Mouse (Mus musculus): Measurements from ENCODE around the gene Cops6.
A peak's percentile ranks its signal among the peaks of the same experiment; 100 is the strongest.

Cops6 gene

DNA sequence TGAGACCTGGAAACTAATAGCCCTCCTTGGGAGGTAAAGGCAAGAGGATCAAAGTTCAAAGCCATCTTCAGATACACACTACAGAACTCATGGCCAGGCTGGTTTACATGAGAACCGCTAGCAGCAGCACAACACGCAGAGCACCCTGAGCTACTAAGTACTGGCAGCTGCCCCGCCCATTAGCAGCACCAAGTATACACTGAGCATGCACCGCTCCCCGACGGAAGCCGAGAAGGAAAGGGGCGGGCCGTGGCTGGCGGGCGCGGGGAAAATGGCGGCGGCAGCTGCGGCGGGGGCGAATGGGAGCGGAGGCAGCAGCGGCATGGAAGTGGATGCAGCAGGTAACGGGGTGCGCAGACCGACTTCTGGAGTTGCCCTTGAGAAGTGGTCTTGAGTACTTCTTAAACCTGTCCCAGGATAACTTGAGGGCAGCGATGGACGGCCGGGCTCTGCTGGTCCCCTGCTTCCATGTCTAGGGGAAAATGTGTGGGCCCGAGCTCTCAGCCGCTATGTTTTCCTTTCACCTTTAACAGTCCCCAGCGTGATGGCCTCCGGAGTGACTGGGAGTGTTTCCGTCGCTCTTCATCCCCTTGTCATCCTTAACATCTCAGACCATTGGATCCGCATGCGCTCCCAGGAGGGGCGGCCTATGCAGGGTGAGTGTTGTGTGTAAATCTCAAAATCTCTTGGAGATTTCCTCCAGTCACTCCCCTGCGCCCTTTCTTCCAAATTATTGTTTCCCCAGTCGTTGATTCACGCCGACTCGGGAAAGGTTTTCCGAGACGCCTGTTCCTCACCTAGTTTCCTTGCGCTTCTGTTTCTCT lies at the start of gene Cops6:
Cops6 (plus strand) TSS at position 230 of the 824 bp plus-strand sequence.
- no peak for TF ChIP-seq GATA4 (IDR thresholded peaks at IDR 0.05; ENCODE audit: insufficient replicate concordance, low read length)

DNA sequence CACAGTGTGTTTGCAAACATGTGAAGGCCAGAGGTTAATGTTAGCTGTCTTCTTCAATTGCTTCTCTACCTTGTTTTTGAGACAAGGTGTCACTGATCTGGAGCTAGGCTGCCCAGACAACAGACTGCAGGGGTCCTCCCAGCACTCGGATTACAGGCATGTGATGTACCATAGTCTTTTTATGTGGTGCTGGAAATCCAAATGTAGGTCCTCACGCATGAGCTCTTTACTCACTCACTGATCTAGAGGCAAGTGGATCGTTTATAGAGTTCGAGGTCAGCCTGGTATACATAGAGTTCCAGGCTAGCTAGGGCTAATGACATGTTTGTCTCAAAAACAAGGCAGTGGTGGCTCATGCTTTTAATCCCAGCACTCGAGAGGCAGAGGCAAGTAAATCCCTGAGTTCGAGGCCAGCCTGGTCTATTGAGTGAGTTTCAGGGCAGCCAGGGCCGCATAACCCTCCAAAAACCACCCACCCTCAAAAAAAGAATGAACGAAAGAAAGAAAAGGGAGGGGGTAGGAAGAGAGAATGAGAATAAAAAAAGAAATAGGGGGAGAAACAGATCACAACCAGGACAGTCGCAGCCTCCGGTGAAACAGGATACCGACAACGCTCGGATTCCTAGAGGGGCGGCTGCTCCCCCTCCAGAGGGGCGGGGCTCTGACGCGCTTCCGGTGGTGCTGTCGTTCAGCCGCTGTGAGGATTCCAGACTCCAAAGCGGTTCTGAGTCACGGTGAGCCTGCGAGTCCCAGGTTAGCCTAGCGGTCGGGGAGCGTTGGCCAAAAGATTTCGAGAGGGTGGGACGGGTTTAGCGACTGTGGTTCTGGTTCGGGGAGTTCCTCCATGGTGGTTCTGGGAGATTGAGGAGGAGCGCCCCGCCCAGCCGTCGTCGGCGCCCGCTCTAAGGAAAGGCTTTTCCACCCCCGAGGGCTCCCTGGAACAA lies 44.3 kb upstream of the Cops6 start, which contains the start of gene Zscan21:
Zscan21 (plus strand) TSS at position 649 of the 944 bp plus-strand sequence.
- TF ChIP-seq GATA4 (IDR thresholded peaks at IDR 0.05; ENCODE audit: insufficient replicate concordance, low read length), result no peak; the same call in 1 of the 2 replicates

DNA sequence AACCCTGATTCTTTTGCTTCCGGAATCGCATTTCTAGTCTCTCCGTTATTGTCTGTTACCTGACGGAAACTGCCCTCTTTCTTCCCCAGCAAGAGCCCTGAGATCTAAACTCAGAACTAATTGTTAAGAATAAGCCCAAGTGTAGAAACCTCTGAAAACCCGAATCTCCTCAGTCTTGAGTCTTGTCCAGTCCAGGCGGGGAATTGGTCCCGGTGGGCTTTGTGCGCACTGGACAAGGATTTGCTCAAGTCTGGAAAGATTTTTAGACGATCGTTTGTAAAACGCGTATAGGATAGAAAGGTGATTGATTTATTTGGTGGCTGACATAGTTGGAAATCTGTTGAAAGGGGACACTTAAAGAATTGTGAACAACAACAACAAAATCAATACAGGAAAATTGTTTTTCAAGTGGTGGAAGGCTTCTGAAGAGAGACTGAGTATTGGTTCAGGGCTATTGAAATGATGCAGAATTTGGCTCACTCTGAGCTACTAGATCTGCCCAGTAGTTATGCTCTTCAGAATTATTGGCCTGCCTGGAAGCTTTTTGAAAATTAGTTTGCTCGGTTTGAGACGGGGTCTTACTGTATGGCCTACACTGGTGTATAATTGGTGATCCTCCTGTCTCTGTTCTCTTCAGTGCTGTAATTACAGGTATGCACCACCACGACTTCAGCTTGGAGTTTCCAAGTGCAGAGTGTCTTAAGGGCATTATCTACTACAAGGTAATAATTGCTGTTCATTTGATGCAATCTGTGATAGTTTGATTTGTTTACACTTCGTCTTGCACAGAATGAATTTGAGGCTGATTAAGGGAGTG lies 43.5 kb upstream of the Cops6 start:
- no peak for TF ChIP-seq GATA4 (IDR thresholded peaks at IDR 0.05; ENCODE audit: insufficient replicate concordance, low read length)

DNA sequence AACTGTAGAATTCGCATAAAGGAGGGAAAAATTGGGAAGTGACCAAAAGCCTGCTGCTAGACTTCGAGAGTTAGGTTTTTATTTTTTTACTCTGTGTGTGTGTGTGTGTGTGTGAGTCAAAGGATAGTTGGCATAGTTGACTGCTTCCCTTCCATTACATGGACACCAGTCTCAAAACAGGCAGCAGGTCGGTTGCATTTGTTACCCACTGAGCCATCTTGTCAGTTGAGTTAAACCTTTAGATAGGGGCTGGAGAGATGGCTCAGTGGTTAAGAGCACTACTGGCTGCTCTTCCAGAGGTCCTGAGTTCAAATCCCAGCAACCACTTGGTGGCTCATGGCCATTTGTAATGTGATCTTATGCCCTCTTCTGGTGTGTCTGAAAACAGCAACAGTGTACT lies 42.8 kb upstream of the Cops6 start:
- TF ChIP-seq GATA4 (IDR thresholded peaks at IDR 0.05; ENCODE audit: insufficient replicate concordance, low read length), result no peak

DNA sequence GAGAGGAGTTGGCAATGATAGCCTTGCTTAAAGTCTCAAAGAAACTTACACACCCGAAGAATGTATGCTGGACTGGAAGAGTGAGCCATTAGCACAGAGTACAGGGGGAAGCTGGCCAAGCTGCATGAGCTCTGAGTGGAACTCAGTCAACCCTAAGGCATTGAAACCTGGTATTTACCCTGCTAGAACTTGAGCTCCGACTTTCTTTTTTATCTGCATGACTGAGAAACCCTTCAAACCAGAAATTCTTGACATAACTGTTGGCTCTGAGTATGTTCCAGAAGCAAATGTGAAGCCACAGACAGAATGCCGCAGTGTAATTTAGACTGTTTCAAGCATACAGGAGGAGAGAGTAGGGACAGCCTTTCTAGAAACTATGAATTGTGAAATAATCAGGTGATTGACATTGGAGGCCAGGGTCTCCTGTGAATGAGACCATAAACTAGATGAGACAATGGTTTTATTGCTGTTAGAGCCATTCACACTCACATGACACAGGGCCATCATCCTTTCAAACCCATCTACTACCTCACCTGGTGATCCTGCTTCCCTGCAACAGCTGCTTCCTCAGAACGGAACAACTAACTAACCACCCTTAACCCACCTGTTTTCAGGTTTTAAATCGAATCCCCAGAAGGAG lies 28.3 kb upstream of the Cops6 start:
- no peak for TF ChIP-seq GATA4 (IDR thresholded peaks at IDR 0.05; ENCODE audit: insufficient replicate concordance, low read length)

DNA sequence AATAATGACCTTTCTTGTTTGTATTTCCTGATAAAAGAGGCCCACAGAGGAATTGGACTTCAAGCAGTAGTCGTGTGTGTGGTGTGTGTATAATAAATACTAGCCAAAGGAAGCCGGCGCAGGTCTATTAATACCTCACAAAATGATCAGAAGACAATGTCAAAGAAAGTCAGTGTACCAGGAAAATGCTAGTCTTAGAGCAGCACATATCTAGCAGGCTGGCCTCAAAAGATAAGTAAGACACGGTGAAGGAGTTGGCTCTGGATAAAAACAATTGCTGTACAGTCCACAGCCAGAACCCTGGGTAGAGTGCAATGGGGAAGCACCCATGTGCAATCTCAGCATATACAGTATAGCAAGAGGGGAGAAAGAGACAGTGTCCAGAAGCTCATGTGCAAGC lies 23.6 kb upstream of the Cops6 start:
- TF ChIP-seq GATA4 (IDR thresholded peaks at IDR 0.05; ENCODE audit: insufficient replicate concordance, low read length), result no peak

DNA sequence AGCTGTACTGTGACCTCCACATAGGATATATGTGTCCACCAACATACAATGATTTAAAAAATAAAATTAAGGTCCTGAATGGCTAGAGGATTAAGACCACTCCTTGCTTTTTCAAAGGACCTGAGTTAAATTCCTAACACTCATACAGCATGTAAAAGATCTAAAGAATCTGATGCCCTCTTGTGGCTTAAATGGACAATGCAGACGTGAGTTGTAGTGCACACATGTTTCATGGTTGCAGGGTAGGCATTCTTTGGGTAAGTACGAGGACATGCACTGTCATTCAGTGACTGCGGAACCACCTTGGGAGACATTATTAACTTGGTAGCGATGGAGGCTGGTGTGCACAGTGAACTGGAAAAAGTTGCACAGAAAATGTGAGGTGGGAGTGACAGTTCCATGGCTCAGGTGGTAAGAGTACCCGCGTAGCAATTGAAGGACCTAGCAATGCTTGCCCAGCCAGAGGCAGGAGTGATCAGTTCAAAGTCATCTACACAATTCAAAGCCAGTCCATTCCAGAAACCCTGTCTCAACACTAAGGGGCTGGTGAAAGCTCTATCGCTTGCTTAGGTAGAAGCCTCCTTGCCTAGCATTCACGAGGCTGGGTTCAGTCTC lies 22.8 kb upstream of the Cops6 start:
- TF ChIP-seq GATA4 (IDR thresholded peaks at IDR 0.05; ENCODE audit: insufficient replicate concordance, low read length), result no peak

DNA sequence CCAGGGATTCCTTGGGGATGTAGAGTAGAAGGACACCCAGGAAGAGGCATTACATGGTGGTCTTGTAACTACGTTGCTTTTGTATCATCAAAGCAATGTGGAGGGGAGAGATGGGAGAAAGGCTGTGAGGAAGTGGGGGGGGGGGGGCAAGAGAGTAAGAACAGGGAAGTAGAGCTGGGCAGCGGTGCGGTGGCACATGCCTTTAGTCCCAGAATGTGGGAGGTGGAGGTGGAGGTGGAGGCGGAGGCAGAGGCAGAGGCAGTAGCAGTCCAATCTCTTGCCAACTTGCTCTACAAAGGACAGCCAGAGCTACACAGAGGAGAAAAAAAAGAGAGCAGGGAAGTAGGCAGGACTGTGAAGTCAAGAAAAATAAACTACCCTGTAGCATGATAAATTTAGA lies 22.3 kb upstream of the Cops6 start:
- TF ChIP-seq GATA4 (IDR thresholded peaks at IDR 0.05; ENCODE audit: insufficient replicate concordance, low read length), result no peak

DNA sequence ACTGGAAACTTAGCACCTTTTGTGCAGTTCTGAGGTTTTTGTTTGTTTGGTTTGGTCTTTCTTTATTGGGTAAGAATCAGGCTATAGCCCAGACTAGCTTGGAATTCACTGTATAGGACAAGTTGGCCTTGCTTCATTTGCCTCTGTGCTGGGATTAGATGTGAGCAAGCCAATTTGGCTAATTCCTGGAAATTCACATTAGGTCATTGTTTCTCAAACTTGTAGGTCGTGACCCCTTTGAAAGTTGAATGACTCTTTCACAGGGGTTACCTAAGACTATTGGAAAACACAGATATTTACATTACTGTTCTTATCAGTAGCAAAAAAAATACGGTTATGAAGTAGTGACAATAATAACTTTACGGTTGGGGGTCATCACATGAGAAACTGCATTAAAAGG lies 6.5 kb upstream of the Cops6 start:
- 0 out of 2 replicates have a peak, but pooled peaks have one; percentile 27 for TF ChIP-seq GATA4 (IDR thresholded peaks at IDR 0.05; ENCODE audit: insufficient replicate concordance, low read length)

DNA sequence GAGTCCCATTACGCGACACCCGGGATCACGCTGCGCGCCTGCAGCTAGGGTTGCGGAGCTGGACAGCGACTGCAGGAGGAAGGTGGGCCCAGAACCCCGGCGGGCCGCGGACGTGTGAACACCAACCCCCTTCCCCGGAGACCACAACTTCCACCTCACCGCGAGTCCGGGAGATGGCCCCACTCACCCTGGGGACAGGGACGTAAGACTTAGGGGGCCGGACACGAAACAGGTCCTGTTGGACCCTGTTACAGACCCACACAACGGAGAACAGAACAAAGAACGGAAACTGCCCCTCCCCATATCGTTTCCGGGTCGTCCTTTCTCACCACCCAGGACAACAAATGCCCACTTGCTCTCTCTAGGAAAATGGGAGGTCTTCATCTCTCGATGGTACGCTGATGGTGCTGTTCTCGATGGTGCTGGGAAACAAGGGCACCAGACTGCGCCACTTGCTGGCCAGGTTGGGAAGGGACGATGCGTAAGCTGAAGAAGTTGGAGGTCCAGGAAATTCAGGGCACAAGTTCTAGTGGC lies 5.4 kb upstream of the Cops6 start, which contains the start of gene Zfp113:
Zfp113 (minus strand) TSS at position 302 of the 534 bp plus-strand sequence.
- no peak for TF ChIP-seq GATA4 (IDR thresholded peaks at IDR 0.05; ENCODE audit: insufficient replicate concordance, low read length)

DNA sequence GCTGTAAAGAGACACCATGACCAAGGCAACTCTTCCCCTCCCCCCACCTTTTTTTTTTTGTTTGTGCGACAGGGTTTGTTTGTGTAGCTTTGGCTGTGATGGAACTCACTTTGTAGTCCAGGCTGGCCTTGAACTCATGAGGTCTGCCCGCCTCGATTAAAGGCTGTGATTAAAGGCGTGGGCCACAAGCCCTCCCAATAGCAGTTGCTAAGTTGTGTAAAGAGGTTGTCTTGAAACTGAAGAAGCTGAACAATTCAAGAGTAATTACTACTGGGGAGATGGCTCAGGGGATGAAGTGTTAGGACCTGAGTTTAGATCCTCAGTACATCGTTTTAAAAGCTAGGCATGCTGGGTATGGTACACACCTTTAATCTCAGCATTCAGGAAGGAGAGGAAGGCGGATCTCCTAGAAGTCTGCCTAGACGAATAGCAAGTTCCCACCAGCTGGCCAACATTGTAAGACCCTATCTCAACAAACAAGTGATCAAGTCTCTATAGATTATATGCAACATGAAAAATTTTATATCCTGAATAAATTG lies 578 bp upstream of the Cops6 start:
- TF ChIP-seq GATA4 (IDR thresholded peaks at IDR 0.05; ENCODE audit: insufficient replicate concordance, low read length), result no peak

DNA sequence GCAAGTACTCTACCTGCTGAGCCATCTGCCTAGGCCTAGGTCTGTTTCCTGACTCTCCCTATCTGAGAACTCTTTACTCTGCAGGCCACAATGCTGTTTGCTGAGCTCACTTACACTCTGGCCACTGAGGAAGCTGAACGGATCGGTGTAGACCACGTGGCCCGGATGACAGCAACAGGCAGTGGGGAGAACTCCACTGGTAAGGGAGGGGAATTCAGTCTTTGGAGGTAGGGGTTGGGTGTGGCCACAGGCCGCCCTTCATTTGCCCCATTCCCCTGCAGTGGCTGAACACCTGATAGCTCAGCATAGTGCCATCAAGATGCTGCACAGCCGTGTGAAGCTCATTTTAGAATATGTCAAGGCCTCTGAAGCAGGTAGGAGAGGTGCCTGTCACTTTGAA lies 2.2 kb downstream of the Cops6 start:
- TF ChIP-seq GATA4 (IDR thresholded peaks at IDR 0.05; ENCODE audit: insufficient replicate concordance, low read length), result no peak

DNA sequence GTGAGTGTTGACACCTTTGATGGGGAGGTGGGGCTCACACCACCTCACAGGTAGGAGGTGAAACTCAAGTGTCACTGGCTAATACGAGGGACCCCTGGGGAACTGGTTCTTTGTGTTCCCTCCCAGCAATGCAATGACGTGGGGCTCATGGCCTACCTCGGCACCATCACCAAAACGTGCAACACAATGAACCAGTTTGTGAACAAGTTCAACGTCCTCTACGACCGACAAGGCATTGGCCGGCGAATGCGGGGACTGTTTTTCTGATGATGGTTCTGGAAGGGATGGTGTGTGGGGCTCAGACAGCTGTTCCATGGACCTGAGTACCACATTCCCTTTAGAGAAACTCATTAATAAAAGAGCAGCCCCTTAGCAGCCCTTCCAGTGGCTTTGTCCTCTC lies 2.7 kb downstream of the Cops6 start:
- TF ChIP-seq GATA4 (IDR thresholded peaks at IDR 0.05; ENCODE audit: insufficient replicate concordance, low read length), result no peak
